Mouse (Mus musculus) central nervous system, embryonic 14 days (tissue): ENCODE results near the gene Pdhx. TPM values are rescaled to one million over a fixed set of nuclear protein-coding genes. Genes with fewer than 3 reads are reported as not detected.

Experiments
- polyA plus RNA-seq: library from polyadenylated mRNA; depleted of rRNA; stranded (reverse); fragments of >200 nt; gene quantifications from 2 replicates; pipeline ENCODE4 v1.2.3, GENCODE M21; 2012; rRNA removed

Gene Pdhx
- polyA plus RNA-seq = 45.3 and 46.2 TPM in 2 replicates

DNA sequence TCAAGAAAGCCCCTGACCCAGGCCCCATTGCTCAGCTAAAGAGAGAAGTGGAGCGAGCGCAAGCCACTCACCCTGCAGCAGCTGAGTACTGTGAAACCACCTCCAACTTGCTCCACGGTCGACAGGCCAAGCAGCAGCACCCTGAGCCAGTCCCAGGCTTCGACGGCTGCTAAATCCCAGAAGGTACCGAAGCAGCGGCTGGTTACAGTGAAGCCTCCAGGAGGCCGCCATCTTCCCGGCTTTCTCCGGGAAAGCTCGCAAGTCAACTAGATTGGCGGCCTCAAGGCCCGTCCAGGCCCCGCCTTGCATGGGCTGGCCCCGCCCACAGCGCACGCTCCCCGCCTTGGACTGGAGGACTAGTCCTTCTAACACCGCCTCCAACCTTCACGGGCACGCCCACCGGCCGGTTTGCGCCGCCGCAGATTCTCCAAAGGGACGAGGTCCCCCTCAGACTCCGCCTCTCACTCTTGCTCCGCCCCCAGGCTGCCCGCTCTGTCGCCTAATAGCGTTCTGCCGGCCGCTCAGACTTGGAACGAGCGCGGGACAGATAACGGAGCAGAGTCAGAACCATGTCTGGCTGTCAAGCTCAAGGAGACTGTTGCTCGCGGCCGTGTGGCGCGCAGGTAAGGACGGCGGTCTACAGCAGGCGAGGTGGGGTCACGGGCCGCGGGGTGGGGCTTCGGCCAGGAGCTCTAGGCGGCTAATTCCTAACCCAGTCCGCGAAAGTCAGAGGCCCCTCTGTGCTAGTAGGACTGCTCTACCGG lies at the start of gene Pdhx, which contains the start of gene Apip:
Gene Pdhx, minus strand, starts transcription at position 295 of the 764 bp plus-strand sequence.
Gene Apip, plus strand, starts transcription at position 457 of the 764 bp plus-strand sequence.

Other genes with a start within 250 kb of the Pdhx start
- gene Cd44, start 171.8 kb downstream of the Pdhx start, polyA plus RNA-seq = 2.8 and 7.5 TPM in 2 replicates
- gene Apip, start 162 bp upstream of the Pdhx start, polyA plus RNA-seq = 41.0 and 46.9 TPM in 2 replicates
- 0.07 and 1.1 TPM in 2 replicates for gene Ehf, start 229.8 kb upstream of the Pdhx start, polyA plus RNA-seq